Mouse (Mus musculus) small intestine, adult 2 months (tissue): ENCODE measurements around the gene Gkn1.

Source experiments
- CTCF ChIP-seq: fragments of 200-500 bp; IDR thresholded peaks from 2 replicates; pipeline ENCODE4 v1.5.1; 2012; ENCODE audit warnings: low read depth, mild to moderate bottlenecking, control low read depth, inconsistent platforms, low read length, moderate library complexity, mixed read lengths; ENCODE audit not compliant: insufficient replicate concordance, insufficient read length; ENCODE audit errors: extremely low read depth
- POLR2A ChIP-seq: fragments of 200-500 bp; IDR thresholded peaks from 2 replicates; pipeline ENCODE4 v1.6.1; 2012; ENCODE audit warnings: low read depth, mild to moderate bottlenecking, control low read depth, inconsistent platforms, low read length, moderate library complexity

DNA sequence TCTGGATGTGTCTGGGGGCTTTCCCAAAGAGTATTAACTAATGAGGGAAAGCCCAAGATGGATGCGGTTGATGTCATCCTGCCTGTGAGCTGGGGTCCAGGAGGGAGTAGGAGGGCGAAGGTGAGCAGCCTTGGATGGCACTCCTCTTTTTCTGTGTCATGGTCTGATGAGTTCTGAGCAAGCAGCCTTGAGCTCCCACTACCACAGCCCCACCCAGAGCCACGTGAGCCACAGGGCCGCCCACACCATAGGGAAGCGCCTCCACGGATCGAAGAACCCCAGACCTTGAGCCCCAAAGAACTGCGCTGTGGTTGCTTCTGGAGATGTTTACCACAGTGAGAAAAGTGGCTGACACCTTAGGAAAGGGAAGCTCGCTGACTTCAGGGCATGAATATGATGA lies 44.0 kb upstream of the Gkn1 start:
- TF ChIP-seq CTCF (no peak), POLR2A (no peak)
